Mouse (Mus musculus): ENCODE measurements around the gene H1foo. TPM values are rescaled to one million over a fixed set of nuclear protein-coding genes. Genes with fewer than 3 reads are reported as not detected.

The H1foo gene
- not detected for total RNA-seq (2021)
- long read RNA-seq, experiment 1, result 0 reads
- long read RNA-seq, experiment 2, result 0 reads

DNA sequence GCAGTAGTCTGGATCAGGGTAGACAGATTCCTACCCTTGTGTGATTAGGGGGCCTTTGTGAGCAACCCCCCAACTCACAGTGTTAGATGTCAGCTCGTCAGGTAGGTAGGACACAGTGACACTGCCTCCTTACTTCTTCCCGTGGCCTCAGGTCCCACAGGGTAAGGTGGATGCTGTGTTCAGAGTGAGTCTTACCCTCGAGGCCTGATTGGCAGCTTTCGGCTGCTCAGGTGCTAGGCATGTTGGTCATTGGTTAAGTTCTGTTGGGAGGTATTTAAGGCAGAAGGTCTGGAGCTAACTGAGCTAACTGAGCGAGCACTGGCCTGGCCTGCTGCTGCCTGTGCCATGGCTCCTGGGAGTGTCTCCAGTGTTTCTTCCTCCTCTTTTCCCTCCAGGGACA is at the start of gene H1foo:
Gene H1foo, plus strand, starts transcription at position 301 of the 400 bp plus-strand sequence.
- no peak for DNase-seq

DNA sequence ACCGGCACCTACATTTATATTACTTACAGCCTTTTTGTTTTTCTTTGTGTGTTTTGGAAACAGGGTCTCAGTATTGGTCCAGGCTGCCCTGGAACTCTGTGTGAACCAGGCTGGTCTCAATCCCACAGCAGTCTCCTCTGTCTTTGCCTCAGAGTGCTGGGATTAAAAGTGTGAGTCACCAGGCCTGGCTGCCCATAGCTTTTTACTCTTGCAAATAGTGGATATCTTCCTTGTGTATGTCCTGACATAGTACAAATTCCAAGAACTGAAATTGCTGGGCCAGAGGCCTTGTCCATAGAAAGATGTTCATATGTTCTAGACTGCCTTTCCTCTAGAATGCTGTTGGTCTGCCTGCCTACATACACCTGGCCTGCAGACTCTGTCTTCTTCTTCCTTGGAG is 48.4 kb upstream of the H1foo start:
- no peak for DNase-seq

DNA sequence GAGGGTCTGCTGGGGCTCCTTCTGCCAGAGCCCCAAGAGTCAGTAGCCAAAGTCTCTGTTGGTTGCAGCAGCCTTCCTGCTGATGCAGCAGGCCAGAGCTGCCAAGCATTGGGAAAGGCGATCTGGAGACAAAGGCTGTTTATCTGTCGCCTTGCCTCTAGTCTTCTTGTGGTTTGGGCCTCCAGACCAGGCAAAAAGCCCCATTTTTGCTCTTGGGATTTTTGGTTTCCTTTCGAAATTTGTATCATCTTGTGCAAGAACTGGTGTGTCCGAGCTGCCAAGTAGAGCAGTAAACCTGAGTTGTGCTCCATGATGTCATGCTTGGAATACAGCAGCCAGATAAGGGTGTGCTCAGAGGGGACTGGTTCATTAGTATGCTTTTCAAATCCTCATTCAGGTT is 47.6 kb upstream of the H1foo start:
- DNase-seq, result peak; percentile 44 to 49

DNA sequence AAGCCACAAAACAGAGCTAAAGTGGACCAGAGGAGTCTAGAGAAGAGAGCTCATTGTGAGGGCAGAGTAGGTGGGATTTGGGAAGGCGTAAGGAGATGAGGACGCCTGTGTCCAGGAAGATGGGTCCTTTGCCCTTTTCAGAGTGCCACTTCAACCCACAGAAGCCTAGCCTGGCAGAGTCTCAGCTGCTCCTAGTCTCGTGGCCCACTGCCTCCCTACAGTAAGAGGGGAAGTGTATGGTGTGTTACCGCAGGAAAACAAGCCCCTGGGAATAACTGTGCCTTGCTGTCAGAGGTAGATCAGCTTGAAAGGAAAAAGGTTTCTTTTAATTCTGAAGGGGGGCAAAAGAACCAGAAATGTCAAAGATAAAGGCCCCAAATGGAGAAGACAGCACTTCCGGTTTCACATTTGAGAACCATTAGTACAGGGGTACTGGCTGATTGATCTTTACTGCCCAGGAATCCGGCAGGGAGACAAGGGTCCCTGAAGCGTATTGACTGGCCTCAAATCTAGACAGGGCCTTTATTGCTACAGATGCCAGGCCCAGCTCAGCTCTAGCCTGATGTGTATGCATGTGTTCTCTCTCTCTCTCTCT is 46.7 kb upstream of the H1foo start:
- DNase-seq, result no peak

DNA sequence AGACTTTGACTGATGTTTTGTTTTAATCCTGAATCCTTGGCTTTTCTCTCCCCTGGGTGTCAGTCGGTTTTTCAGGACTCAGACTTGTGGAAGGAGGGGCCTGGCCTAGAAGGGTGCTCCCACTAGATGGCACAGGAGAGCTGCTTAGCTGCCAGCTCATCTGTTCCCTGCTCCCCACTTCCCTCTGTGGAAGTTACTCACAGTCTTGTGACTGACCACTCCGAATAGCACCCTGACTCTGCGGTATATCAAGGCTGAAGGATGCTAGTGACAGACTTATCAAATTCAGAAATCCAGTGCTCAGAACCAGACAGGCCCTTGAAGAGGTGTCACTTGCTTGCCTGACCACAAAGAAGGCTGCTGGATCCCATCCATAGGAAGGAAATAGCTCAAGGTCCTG is 43.7 kb upstream of the H1foo start:
- DNase-seq, result peak; percentile 86 to 90

DNA sequence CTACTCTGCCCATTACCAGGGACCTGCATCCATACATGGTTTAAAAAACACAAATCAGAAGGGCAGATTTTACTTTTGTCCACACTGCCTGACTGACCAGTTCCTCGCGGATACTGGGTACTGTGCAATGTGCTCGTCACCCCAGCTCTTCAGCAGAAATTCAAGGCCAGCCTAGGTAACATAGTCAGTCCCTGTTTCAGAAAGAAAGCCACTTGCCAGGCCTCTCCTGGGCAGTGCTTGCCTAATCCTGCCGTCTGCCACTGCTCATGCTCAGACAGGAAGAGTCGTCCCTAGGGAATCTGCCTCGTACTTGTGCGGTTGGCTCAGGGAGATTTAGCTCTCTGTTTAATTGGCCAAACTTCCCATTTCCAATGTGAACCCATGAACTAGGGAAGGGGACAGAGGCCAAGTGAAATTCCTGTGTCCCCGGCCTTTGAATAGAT is 43.2 kb upstream of the H1foo start:
- peak; percentile 66 to 70 for DNase-seq

DNA sequence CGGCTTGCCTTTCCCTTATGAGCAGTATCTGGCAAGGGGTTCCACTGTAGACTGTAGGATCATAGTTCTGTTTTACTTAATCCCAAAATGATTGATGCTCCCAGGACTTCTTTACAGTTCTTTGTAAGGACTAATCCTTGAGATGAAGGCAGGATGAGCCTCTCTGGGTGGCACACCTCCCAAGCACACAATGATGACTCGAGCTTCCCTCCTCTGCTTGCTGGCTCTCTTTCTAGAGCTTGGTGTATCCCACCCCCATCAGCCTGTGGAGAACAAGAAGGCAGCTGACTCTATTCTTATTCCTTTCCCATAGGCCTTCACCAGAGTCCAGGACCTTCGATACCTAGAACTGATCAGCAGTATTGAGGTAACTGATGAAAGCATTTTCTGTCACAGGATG is 42.2 kb upstream of the H1foo start:
- DNase-seq, result no peak

DNA sequence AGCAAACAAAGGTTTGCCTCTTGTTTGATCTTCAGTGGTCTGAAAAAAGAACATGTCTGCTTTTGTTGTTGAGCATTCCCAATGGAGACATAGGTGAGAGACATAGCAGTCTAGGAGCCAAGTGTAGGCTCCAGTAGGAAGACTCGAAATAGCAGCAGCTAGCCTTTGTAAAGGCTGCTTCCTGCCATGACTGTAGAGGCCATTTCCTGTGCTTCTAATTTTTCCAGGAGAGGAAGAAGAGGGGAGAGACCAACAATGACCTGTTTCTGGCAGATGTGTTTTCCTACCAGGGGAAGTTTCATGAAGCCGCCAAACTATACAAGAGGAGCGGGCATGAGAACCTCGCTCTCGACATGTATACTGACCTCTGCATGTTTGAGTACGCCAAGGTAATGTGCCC is 39.2 kb upstream of the H1foo start:
- DNase-seq, result no peak

DNA sequence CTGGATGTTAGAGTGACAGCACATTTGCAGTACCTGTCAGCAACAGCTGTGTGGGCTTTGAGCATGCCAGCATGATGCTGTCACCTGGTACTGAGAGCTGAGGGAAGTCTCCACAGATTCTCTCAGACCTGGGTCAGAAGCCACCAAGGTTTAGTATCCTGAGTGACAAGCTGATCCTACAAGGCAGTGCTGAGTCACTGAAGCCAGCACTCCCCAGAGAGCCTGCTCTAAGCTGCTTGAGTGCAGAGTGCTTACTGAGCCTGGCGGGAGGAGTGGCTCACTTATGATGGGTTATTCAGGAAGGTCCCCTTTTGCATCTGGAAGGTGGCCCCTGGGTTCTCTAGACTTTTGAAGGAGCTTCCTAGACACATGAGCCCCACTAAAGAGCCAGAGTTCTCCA is 38.3 kb upstream of the H1foo start:
- peak in 1 of 2 experiments; percentile 40 for DNase-seq

DNA sequence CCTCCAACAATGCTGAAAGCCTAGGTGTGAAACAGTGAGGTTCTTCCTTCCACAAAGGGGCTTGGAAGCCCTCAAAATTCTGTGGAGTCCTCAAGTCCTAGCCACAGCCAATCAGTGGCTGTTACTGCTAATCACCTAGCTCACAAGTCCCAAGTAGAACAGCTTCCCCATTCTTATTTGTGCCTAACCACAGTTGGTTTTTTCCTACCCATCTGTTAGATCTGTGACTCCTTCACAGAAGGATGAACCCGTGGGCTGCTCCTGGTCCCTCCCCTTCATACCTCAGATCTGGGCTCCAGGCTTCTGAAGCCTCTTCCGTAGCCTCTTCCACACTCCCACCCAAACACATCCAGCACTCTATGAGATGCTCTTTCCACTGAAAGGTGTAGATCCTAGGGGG is 37.9 kb upstream of the H1foo start:
- DNase-seq, result no peak

DNA sequence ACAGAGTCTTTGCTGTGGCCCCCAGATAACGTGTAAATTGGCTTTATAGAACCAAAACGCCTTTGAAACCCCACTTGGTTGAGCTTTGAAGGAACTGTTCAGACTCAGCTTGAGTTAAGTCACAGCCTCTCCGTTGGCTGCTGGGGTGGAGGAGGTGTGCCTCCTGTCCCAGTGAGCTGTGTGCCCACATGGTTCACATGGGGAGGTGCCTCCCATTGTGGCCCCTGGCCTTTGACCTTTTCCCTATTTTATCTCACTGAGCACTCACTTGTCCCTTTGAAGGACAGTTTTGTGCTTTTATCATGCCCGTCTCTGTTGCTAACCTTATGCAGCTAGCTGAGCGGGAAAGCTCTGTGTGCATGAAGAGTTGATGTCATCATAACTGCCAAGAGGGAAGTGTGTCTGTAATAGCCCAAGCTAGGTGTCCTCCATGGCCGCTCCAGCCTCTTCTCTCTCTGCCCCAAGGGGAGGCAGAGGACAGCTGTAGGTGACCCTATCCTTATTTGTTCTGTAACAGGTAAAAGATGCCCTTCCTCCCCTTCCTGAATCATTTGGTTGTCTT is 36.2 kb upstream of the H1foo start:
- peak; percentile 48 to 49 for DNase-seq

DNA sequence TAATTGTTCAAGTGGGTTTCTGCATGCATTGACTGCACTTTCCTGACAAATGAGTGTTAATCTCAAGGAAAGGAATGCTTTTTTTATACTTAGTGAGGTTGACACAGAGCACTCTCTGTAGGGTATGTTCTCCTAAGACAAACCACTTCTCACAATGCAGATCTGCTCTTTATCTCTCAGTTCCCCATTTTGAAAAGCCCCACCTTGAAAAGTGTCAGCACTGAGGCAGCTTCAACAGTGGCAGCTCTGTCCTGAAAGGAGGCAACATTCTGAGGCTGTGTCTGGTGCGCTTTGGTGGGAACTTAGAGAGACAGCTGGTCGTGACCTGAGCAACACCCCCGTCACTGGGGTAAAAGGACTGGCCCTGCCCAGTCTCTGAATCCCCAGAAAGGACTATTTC is 35.7 kb upstream of the H1foo start:
- no peak for DNase-seq

DNA sequence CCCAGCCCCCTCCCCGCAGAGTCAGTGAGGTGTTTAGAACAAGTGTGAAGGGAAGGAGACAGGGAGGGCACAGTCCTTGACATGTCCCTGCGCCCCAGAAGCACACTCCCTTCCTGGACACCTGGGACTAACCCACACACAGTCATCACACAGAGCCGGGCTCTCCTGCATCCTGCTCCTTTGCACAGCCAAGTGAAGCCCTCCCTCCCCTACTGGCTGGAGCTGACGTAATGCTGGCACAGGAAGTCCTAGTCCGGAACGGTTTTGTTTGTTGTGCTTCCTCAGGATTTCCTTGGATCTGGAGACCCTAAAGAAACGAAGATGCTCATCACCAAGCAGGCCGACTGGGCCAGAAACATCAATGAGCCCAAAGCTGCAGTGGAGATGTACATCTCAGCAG is 34.8 kb upstream of the H1foo start:
- peak; percentile 60 to 64 for DNase-seq

DNA sequence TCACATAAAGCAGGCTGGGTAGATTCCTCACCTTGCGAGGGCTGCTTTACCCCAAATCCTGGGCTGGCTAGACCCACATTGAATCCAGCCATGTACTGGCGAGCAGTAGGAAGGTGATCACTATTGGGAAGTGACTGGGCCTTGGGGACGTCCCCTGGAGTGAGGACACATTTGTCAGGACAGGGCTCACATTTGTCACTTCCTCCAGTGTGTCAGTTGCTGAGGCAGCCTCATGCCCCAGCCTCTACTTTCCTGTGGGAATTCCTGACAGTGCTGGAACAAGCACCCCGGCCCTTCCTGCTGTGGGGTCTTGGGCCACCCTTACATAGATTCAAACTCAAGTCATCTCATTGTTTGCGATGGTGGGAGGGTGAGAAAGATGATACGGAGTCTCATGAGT is 33.0 kb upstream of the H1foo start:
- DNase-seq, result no peak

DNA sequence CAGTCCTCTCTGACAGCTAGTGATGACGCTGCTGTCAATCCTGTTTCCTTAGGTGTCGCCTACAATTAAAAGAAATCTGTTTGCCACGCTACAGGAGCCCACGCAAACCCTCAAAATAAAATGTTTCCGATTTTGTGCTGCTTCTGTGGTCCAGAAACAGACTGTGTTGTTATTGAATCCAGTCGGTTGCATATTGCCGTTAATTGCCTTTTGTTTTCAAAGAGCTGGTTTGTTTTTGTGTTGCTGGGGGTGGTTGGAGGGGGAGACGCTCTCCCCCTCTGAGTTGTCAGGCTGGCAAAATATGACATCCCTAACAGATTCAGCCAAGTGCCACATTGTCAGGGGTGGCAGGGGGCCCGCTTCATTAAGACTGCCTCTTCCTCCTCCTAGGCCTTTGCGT is 31.3 kb upstream of the H1foo start:
- DNase-seq, result no peak

DNA sequence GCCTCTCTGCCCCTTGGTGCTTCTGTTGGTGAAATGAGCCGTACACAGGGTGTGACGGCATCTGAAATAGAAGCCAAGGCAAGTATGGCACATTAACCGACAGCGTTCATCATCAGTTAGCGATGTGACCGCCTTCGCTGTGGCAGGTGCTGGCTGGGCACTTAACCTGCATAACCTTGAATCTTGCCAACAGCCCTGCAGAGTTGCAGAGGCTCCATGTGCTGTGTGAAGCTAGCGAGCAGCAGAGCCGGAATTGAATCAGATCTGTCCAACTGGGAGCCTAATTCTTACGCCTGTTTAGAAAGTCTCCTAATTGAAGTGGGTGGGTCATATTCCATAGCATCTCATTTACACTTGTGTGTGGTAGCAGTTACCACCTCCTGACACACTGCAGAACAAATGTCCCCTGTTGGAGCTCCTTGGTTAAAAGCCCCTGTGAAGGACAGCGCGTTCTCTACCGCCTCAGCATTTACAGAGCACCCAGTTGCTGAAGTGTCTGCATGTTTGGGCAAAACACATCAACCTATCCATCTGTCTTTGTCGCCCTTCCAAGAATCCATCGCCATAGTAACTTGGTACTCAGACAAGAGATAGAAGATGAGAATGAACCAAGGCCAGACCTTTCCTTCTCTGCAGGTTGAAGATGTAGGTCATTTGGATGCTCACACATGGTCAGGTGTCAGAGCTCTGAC is 30.1 kb upstream of the H1foo start:
- DNase-seq, result no peak

DNA sequence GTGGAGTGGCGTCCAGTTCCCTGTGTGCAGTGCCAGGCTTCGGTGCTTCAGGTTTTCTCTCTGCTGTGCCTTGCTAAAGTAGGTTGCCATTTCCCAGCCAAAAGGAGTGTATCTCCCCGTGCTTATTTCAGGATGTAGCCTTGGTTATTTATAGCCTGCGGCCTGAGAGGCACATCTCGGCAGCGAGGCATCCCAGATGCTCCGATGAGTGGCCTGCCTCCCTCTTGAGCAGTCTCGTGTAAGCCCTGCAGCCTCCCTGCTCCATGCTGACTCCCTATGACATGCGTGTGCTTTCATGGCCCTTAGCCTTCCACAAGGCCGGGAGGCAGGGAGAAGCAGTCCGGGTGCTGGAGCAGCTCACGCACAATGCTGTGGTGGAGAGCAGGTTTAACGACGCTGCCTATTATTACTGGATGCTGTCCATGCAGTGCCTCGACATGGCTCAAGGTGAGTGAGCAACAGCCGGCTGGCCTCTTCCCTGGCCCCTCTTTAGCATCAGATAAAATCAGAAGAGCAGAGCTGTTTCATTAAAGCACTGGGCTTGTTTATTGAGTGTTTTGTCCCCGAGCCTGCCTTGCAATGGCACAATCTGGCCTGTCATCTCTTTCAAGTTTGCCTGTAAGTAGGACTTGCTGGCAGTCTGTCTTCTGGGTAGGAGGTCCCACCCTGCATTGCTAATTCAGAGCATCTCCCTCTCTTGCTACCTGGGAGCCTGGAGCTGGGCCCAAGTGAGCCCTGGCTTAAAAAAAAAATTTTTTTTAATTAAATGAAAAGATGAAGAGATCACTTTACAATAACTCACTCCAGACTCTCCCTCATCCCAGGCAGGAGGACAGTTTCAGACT is 28.9 kb upstream of the H1foo start:
- DNase-seq, result no peak

DNA sequence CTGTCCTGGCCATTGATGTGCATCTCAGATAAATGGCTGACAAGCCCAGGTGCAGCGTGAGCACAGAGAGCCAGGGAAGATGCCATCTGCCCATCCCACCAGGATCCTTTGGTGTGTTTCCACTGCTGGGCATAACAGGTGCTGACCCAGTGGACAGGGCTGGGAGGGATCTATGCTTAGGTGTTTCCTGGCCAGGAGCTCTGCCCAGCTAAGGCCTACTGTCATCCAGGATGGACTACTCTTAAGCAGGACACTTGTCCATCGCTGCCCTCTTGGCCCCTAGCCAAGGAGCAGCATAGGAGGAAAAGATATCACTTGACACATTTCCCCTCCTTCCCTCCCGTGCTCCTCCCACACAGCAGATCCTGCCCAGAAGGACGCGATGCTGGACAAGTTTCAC is 28.1 kb upstream of the H1foo start:
- DNase-seq, result no peak

DNA sequence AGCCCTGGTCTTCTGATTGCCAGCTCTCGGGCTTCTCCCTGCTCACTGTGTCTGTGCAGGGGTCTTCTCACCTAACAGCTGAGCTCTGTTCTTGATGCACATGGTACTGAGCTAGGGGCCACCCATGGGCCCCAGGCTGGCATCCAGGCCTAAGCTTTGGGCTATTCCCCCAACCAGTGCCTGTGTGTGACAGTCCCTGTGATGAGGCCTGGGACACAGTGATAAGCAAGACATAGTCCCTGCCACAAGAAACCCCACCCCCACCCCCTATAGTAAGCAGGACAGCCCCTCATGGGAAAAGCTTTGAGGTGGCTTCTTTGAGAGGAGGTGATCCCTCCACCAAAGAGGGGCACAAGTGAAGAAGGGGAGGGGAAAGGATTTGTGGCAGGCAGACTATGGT is 26.1 kb upstream of the H1foo start:
- no peak for DNase-seq

DNA sequence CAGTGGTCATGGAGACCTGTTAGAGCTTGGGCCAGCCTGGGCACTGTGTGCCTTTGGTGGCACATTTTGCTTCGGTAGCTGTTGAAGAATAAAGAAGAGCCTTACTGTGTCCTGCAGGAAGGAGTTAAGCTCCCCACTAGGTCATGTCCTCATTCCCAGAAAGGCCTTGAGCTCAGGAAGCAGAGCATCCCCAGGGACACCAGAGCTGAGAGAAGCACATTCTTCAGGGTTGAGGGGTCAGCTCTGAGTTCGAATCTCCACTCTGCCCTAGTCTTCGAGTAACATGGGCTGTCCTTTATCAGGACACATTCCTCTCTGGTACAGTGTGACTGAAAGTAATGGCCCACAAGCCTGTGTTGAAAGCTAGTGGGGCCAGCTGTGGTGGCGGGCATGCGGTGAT is 24.9 kb upstream of the H1foo start:
- no peak for DNase-seq

DNA sequence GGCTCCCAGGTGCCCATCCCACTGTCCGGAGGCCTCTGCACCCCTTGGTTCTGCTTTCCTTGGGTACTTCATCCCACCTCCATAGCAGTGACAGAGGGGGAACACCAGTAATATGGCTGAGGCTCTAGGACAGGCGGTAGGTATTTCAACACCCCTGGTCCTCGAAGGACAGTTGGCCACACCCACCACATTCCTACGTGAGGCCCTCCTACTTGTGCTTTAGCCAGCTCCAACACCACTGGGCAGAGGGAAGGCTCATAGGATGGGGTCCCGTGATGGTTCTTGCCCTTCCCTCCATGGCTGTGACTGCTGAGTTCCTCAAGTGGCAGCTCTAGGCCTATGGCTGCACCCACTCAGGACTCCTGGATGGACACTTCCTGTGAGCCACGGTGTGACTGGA is 19.9 kb upstream of the H1foo start:
- DNase-seq, result no peak

DNA sequence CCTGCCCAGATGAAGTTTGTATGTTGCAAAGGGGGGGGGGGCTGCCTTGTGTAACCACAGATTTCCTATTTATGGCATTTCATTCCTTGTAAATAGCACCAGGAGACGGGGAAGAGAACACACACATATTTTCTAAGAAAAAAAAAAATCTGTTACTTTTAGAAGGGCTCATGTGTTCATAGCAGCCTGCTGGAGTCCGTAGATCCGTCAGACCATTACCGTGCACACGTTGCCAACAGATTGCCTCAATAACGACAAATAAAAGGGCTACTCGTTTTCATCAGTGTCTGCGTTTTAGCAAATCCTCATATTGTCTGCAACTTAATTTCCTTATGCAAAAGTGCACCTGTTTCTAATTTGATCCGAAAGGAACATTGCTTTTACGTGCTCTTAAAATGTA is 18.3 kb upstream of the H1foo start:
- no peak for DNase-seq
